Mouse (Mus musculus) ES-Bruce4 (cell line): Measurements from ENCODE around the gene Zfp638.
"Not testable (repeated sequence)": the region's sequence is repeated elsewhere in the genome, so short reads cannot be mapped to it uniquely, and the experiment has no call there.

Source experiments
- CTCF ChIP-seq: IDR thresholded peaks from one replicate; pipeline ENCODE4 v1.8.1; 2011; ENCODE audit warnings: low read depth, low read length
- EP300 ChIP-seq: IDR thresholded peaks from 2 replicates; pipeline ENCODE4 v1.6.1; 2011; ENCODE audit warnings: low read depth, low read length; ENCODE audit not compliant: insufficient read depth
- POLR2A ChIP-seq: IDR thresholded peaks from one replicate; pipeline ENCODE4 v1.8.1; 2011; ENCODE audit warnings: low read length; ENCODE audit not compliant: insufficient read depth

DNA sequence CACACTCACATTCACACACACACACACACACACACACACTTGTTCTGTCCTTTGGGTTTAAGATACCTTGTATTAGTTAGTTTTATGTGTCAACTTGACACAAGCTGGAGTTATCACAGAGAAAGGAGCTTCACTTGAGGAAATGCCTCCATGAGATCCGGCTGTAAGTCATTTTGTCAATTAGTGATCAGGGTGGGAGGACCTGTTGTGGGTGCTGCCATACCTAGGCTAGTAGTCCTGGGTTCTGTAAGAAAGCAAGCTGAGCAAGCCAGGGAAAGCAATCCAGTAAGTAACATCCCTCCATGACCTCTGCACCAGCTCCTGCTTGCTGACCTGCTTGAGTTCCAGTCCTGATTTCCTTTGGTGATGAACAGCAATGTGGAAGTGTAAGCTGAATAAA, 34.5 kb upstream of the Zfp638 start:
- not testable (repeated sequence) for TF ChIP-seq CTCF, POLR2A, EP300
